Mouse (Mus musculus): ENCODE results near the gene Gmcl1. TPM values are rescaled to one million over a fixed set of nuclear protein-coding genes. Genes with fewer than 3 reads are reported as not detected.

Gene Gmcl1
- total and polyA plus RNA-seq, 2 experiments from 2014 or later, result 5.1 to 7.0 TPM

- TF ChIP-seq EP300 (IDR thresholded peaks at IDR 0.05; ENCODE audit: low read depth) (no peak), CTCF (IDR thresholded peaks at IDR 0.05; ENCODE audit: low read depth) (no peak)
- ATAC-seq (ENCODE audit: insufficient read depth, low read depth), result no peak
- H3K36me3 ChIP-seq (replicated peaks; ENCODE audit: control insufficient read depth, insufficient read depth, low read length), result peaks cover 44% of the 10 kb centered on the region
Observed at GRCm38 (mm10) chr6:86660161-86660877, 72.9 kb downstream of the Gmcl1 start.

GRCm38 (mm10) chr6:86658501-86658900, 74.7 kb downstream of the Gmcl1 start:
- H3K27me3 ChIP-seq (ENCODE audit: control insufficient read depth, insufficient read depth, low read length), result no peaks in the 10 kb centered on the region
- H3K9me3 ChIP-seq (replicated peaks; ENCODE audit: control insufficient read depth, low read length), result no peaks in the 10 kb centered on the region
- no peak overlapping the region for H3K9ac ChIP-seq (replicated peaks; ENCODE audit: low read depth, low read length)
- TF ChIP-seq EP300 (IDR thresholded peaks at IDR 0.05; ENCODE audit: low read depth) (no peak), CTCF (IDR thresholded peaks at IDR 0.05; ENCODE audit: low read depth) (no peak)
- no peak overlapping the region for H3K4me2 ChIP-seq (ENCODE audit: low read depth, low read length)
- H3K4me3 ChIP-seq (ENCODE audit: low read depth, low read length), result no peak overlapping the region
- H3K36me3 ChIP-seq (replicated peaks; ENCODE audit: control insufficient read depth, insufficient read depth, low read length), result peaks cover 37% of the 10 kb centered on the region
- H3K27ac ChIP-seq (ENCODE audit: low read depth), result no peak overlapping the region
- ATAC-seq (ENCODE audit: insufficient read depth, low read depth) (no peak), DNase-seq (ENCODE audit: low spot score) (no peak)
- WGBS, result 87% methylated on average over 3 of the region's 3 CpGs
- H3K4me1 ChIP-seq (ENCODE audit: control insufficient read depth, insufficient read depth), result no peaks in the 10 kb centered on the region

More at GRCm38 (mm10) chr6:86660161-86660877, 72.9 kb downstream of the Gmcl1 start:
- Histone ChIP-seq H3K27me3 (ENCODE audit: control insufficient read depth, insufficient read depth, low read length) (no peaks in the 10 kb centered on the region), H3K4me1 (ENCODE audit: control insufficient read depth, insufficient read depth) (no peaks in the 10 kb centered on the region), H3K9ac (replicated peaks; ENCODE audit: low read depth, low read length) (no peak overlapping the region), H3K9me3 (replicated peaks; ENCODE audit: control insufficient read depth, low read length) (no peaks in the 10 kb centered on the region), H3K4me2 (ENCODE audit: low read depth, low read length) (no peak overlapping the region), H3K4me3 (ENCODE audit: low read depth, low read length) (no peak overlapping the region), H3K27ac (ENCODE audit: low read depth) (no peak overlapping the region)
- DNase-seq (ENCODE audit: low spot score), result no peak
- 60% methylated on average over 9 of the region's 9 CpGs for WGBS

DNA sequence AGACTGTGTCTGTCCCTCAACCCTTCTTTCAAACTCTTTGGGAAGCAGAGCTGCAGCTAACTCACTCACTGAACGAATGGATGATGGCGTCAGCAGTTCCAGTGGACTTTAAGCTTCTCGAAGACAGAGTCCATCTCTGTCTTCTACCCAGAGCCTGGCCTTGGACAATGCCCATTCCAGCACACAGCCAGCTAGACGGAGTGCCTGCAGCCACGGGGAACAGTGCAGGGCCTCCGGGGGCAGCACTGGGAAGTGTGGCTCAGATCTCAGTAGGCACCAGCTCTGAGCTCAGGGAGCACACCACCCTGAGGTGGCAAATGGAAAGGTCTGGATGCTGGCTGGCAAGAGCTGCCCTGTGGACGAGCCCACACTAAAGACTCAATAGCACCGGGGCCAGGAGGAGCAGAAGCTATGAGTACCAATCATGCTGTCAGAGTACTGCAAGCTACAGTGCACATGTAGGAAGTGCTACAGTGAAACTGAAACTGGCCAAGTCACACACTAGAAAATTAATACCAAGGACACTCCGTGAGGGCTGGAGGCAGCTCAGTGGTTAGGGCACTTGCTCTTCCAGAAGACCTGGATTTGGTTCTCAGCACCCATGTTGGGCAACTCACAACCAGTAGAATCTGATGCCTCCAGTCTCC, 78.8 kb downstream of the Gmcl1 start:
- 80% methylated on average over 9 of the region's 9 CpGs for WGBS
- no peaks in the 10 kb centered on the region for H3K4me1 ChIP-seq (ENCODE audit: control insufficient read depth, insufficient read depth)
- peak; percentile 23; the same call in 1 of the 2 replicates for TF ChIP-seq CTCF (IDR thresholded peaks at IDR 0.05; ENCODE audit: low read depth)
- no peak for TF ChIP-seq EP300 (IDR thresholded peaks at IDR 0.05; ENCODE audit: low read depth)
- H3K4me3 ChIP-seq (ENCODE audit: low read depth, low read length), result no peak overlapping the region
- peak; percentile 38 for DNase-seq (ENCODE audit: low spot score)
- H3K27ac ChIP-seq (ENCODE audit: low read depth), result no peak overlapping the region
- H3K4me2 ChIP-seq (ENCODE audit: low read depth, low read length), result no peak overlapping the region
- no peak for ATAC-seq (ENCODE audit: insufficient read depth, low read depth)
- H3K27me3 ChIP-seq (ENCODE audit: control insufficient read depth, insufficient read depth, low read length), result no peaks in the 10 kb centered on the region
- no peak overlapping the region for H3K9ac ChIP-seq (replicated peaks; ENCODE audit: low read depth, low read length)
- peaks cover 46% of the 10 kb centered on the region for H3K36me3 ChIP-seq (replicated peaks; ENCODE audit: control insufficient read depth, insufficient read depth, low read length)
- no peaks in the 10 kb centered on the region for H3K9me3 ChIP-seq (replicated peaks; ENCODE audit: control insufficient read depth, low read length)

DNA sequence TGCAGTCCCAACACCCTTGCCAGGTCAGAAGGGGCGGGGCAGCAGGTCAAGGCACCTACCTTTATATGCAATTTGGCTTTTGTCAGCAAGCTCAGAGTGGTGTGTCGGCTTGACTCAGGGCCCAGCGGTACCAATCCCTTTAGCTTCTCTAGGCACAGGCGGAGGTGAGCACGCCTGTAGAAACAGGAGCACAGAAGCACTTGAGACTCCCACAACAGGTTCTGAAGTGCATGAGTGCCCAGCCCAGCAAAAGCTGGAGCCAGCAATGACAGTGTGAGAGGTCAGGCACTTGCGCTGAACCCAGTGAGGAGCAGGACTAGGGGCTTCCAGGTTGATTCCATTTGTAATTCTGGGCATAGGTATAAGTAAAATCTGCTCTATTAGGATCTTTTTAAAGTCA, 80.2 kb downstream of the Gmcl1 start:
- Histone ChIP-seq H3K4me1 (ENCODE audit: control insufficient read depth, insufficient read depth) (no peaks in the 10 kb centered on the region), H3K27ac (ENCODE audit: low read depth) (no peak overlapping the region), H3K36me3 (replicated peaks; ENCODE audit: control insufficient read depth, insufficient read depth, low read length) (peaks cover 49% of the 10 kb centered on the region), H3K4me3 (ENCODE audit: low read depth, low read length) (no peak overlapping the region), H3K9me3 (replicated peaks; ENCODE audit: control insufficient read depth, low read length) (no peaks in the 10 kb centered on the region), H3K27me3 (ENCODE audit: control insufficient read depth, insufficient read depth, low read length) (no peaks in the 10 kb centered on the region), H3K9ac (replicated peaks; ENCODE audit: low read depth, low read length) (no peak overlapping the region), H3K4me2 (ENCODE audit: low read depth, low read length) (no peak overlapping the region)
- DNase-seq (ENCODE audit: low spot score), result no peak
- no peak for TF ChIP-seq EP300 (IDR thresholded peaks at IDR 0.05; ENCODE audit: low read depth)
- TF ChIP-seq CTCF (IDR thresholded peaks at IDR 0.05; ENCODE audit: low read depth), result no peak
- no peak for ATAC-seq (ENCODE audit: insufficient read depth, low read depth)
- 94% methylated on average over 6 of the region's 6 CpGs for WGBS

- TF ChIP-seq CTCF (IDR thresholded peaks at IDR 0.05; ENCODE audit: low read depth), result no peak
- TF ChIP-seq EP300 (IDR thresholded peaks at IDR 0.05; ENCODE audit: low read depth), result no peak
- no peak for DNase-seq (ENCODE audit: low spot score)
- WGBS, result 79% methylated on average over 7 of the region's 7 CpGs
- no peak overlapping the region for H3K27ac ChIP-seq (ENCODE audit: low read depth)
- peaks cover 31% of the 10 kb centered on the region for H3K36me3 ChIP-seq (replicated peaks; ENCODE audit: control insufficient read depth, insufficient read depth, low read length)
- no peak overlapping the region for H3K9ac ChIP-seq (replicated peaks; ENCODE audit: low read depth, low read length)
- no peaks in the 10 kb centered on the region for H3K27me3 ChIP-seq (ENCODE audit: control insufficient read depth, insufficient read depth, low read length)
- no peak for ATAC-seq (ENCODE audit: insufficient read depth, low read depth)
- no peaks in the 10 kb centered on the region for H3K4me1 ChIP-seq (ENCODE audit: control insufficient read depth, insufficient read depth)
- H3K4me2 ChIP-seq (ENCODE audit: low read depth, low read length), result no peak overlapping the region
- H3K4me3 ChIP-seq (ENCODE audit: low read depth, low read length), result no peak overlapping the region
- no peaks in the 10 kb centered on the region for H3K9me3 ChIP-seq (replicated peaks; ENCODE audit: control insufficient read depth, low read length)
Observed at GRCm38 (mm10) chr6:86646143-86646542, 87.0 kb downstream of the Gmcl1 start.

Data from heart, postnatal 0 days (tissue).